Mouse (Mus musculus): ENCODE measurements around the gene Atp5g3.
A peak's percentile ranks its signal among the peaks of the same experiment; 100 is the strongest.
"Not testable (repeated sequence)": the region's sequence is repeated elsewhere in the genome, so short reads cannot be mapped to it uniquely, and the experiment has no call there.

Atp5g3 gene

GRCm38 (mm10) chr2:73896919-73897318, 14.2 kb downstream of the Atp5g3 start:
- not testable (repeated sequence) for DNase-seq (ENCODE audit: low read depth, low spot score)

DNA sequence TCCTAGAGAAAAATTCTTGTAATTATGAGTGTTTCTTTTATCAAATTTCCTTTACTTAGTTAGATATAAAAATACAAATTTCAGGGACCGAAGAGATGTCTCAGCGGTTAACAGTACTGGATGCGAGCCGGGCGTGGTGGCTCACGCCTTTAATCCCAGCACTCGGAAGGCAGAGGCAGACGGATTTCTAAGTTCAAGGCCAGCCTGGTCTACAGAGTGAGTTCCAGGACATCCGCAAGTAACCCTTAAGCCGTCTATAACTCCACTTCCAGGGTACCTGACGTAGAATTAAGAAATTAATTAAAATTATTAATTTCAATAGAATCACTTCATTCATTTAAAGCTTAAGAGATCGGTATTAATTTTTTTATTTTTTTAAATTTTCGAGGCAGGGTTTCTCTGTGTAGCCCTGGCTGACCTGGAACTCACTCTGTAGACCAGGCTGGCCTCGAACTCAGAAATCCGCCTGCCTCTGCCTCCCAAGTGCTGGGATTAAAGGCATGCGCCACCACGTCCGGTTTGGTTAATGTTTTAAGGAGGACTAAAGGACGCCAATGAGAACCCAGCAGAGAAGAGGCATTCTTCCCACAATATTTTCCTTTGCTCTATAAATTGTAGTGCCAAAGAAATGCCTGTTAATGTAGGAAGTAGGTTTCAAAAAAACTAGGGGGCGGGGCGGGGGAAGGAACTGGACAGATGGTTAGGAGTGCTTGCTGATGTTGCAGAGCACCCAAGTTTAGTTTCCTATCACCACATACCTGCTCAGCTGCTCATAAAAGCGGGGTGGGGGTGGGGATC, 17.5 kb downstream of the Atp5g3 start:
- DNase-seq (ENCODE audit: low read depth, low spot score) = no peak

DNA sequence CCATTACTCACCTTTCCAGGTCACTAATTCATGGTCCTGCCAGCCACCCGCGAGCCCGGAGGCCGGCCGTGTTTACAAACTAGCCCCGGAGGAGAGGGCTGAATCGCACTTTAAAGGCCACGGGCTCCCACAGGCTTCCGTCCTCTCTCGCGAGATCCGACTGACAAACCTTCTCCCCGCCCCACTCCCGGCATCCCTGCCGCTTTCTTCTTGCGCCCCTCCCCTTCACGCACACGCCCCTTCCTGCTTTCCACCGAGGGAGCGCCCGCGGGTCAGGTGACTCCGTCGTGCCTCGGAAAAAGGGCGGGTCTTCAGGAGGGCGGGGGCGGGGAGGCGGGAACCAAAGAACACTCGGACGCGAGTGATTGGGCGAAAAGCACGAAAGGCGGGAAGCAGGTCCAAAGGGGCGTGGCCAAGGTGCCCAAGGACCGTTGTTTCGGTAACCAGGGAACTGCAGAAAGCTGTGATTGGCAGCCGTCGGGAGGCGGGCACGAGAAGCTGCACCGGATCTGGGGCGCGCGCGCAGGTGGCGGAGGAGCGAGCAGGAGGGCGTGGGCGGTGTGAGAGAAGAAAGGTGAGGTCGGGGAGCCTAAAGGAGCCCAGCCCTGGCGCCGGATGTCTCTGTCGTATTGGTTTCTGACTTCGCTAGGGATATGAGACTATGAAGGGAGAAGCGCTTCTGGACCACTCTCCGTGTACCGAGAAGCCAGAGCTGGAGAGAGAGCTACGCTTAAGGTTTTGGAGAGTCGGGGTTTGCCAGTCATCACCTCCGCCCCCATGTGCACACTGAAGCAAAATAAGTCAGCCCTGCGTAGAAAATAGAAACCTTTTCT, 18.4 kb downstream of the Atp5g3 start, which contains the start of gene Atf2:
Gene Atf2 (minus strand): TSS at position 176 of the 833 bp plus-strand sequence.
- DNase-seq (ENCODE audit: low read depth, low spot score) = peak; percentile 100

DNA sequence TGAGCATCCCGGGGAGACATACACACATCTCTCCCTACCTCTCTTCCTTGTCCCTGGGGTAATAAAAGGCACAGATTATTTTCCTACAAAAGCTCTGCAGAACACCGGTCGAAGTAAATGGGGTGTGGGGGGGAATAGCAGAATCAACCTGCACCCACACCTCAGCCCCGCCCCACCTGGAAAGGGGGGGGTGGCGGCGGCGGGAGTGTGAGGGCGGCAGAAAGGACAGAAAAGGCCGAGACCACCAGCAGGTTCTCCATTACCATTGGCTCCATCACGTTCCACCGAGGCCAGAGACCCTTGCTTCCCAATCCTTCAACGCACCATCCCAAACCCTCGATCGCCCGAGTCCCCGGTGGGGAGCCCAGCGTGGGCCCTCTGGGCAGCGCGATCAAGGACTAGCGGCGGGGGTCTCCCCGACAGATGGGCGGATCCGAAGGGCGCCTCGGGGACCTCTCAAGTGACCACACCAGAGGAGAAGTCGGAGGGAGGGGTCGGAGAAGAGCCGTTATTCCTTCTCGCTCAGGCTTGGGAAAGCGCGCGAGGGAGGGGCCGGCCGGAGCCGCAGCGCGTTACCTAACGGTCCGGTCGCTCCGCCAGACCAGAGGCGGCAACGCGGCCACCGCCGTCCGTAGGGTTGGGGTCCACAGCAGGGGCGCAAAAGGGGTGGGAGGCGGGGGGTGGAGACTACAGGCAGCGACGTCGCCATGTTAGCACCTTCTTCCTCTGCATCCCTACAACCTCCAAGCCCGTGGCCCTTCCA, 19.2 kb downstream of the Atp5g3 start:
- no peak for DNase-seq (ENCODE audit: low read depth, low spot score)

DNA sequence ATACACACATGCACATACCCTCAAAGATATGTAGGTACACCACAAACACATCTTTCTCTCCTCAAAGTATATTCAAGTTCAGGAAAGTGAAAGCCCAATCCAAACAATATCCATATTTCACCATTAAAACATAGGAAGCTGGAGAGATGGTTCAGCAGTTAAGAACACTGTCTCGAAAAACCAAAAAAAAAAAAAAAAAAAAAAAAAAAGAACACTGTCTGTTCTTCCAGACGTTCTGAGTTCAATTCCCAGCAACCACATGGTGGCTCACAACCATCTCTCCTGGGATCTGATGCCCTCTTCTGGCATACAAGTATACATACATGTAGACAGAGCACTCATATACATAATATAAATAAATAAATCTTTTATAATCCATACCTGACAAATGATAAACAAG, 25.1 kb downstream of the Atp5g3 start:
- no peak for DNase-seq (ENCODE audit: low read depth, low spot score)

DNA sequence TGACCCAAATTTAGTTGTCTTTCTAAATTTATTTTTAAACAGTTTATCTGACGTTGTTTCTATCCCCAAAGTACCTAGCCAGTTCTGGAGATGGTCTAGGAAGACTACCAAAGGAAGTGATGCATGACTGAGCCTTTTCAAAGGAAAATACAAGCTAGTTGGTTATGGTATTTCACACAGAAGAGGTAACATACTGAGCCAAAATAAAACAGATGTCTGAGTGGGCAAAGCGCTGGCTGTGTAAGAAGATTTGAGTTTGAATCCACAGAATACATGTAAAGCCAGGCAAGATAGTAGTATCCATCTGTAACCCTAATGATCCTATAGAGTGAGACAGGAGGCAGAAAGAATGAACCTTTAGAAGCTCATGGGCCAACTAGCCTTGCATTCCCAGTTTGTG, 33.2 kb downstream of the Atp5g3 start:
- no peak for DNase-seq (ENCODE audit: low read depth, low spot score)

- DNase-seq (ENCODE audit: low read depth, low spot score) = peak; percentile 22
Measured at GRCm38 (mm10) chr2:73867764-73868487, 43.2 kb downstream of the Atp5g3 start.

DNA sequence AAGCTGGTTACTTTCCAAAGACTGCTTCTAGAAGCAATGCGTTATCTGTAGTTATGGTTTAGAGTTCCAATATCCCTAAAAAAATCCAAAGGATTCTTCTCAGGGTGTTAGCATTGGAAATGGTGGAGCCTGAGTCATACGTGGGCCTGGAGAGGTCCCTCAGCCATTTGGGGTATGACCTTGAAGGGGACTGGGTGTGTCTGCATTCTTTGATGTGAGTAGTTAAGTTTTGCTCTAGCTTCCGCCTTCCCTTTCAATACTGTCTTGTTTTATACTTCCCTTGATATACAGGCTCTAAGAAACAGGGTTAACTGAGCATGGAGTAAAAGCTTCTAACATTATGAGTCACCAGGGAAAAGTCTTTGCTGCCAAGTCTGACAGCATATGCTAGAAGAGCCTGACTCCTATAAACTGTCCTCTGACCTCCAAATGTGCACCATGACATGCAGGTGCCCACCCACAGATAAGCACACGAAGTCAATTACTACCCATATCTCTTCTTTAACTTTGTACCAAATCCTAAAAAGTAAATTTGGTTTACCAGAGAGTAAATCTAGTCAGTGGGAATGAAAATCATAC, 51.0 kb downstream of the Atp5g3 start:
- no peak for DNase-seq (ENCODE audit: low read depth, low spot score)

All from mesoderm, embryonic 11.5 days (tissue).